Mouse (Mus musculus) gastrocnemius, adult 2 months (tissue): Measurements from ENCODE around the gene Gp9. TPM values are rescaled to one million over a fixed set of nuclear protein-coding genes. Genes with fewer than 3 reads are reported as not detected.
A peak's percentile ranks its signal among the peaks of the same experiment; 100 is the strongest.

Source experiments
- DNase-seq: peaks from one replicate; pipeline ENCODE4 v3.0.0; 2022
- H3K27ac ChIP-seq: fragments of 200-600 bp; 2 replicates; pipeline ENCODE4 v1.8.1; 2022; ENCODE audit warnings: mild to moderate bottlenecking
- H3K4me3 ChIP-seq: fragments of 200-600 bp; 2 replicates; pipeline ENCODE4 v1.8.1; 2022; ENCODE audit warnings: mild to moderate bottlenecking, moderate library complexity
- CTCF ChIP-seq: fragments of 200-600 bp; IDR thresholded peaks from 2 replicates; pipeline ENCODE4 v1.8.1; 2022; ENCODE audit warnings: antibody characterized with exemption, mild to moderate bottlenecking, moderate library complexity
- intact Hi-C: fragments of 180-260 bp; cut with DNase I; formaldehyde crosslinking; loops from one replicate; pipeline ENCODE4 v1.15.1; 2025
- total RNA-seq, 2 experiments: library from RNA; stranded (reverse); gene quantifications; 2 replicates each; pipeline ENCODE4 v1.2.3; 2021

The Gp9 gene
- total RNA-seq, 2 experiments from 2014 or later: not detected

- no peak for DNase-seq
- no peak for TF ChIP-seq CTCF
- no peak overlapping the region for H3K27ac ChIP-seq
- intact Hi-C loops: no loop called here
- H3K4me3 ChIP-seq: no peak overlapping the region
Observed at GRCm38 (mm10) chr6:87740496-87740895, 37.4 kb upstream of the Gp9 start.

- no peak for DNase-seq
- Histone ChIP-seq H3K27ac (no peak overlapping the region), H3K4me3 (no peak overlapping the region)
- TF ChIP-seq CTCF: no peak
- intact Hi-C loops: no loop called here
Observed at GRCm38 (mm10) chr6:87741978-87742377, 35.9 kb upstream of the Gp9 start.

DNA sequence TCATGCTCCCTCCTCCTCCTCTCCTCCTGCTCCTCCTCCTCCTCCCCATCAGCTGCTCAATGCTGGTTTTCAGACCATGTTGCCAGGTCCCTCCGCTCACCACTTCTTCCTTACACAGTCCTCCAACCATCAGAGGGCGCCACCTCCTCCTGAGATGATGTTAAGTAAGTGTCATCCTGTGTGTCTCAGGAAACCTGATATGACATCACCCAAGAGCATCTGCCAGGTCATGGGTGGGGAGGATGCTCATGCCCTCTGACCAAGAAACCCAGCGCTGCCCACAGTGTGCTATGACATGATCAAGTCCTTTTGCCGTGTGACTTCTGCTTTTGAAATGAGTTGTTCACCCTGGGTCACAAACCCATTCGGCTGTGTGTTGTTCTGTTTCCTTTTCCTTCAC is 35.1 kb upstream of the Gp9 start:
- Histone ChIP-seq H3K27ac (peak overlapping the region; percentile 35), H3K4me3 (no peak overlapping the region)
- no peak for TF ChIP-seq CTCF
- intact Hi-C loops: no loop called here
- peak; percentile 44 for DNase-seq

DNA sequence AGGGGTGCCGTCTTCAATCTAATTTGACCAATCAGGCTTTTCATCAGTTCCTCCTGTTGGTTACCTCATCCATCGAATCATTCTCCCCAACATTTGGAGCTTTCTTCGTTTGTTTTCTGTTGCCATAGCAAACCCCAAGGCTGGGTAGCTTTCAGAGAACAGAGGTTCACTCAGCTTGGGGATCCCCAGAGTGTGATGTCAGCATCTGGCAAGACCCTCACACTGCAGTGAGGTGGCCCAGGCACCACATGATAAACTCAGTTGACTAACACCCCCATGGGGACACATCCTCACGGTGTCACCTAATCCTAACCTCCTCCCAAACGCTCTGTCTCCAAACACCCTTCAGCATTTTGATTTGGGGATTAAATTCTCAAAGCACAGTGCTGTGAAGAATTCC is 34.6 kb upstream of the Gp9 start:
- no peak overlapping the region for H3K4me3 ChIP-seq
- DNase-seq: peak; percentile 77
- intact Hi-C loops: no loop called here
- TF ChIP-seq CTCF: no peak
- H3K27ac ChIP-seq: peak overlapping the region; percentile 35; the same call in 1 of the 2 replicates

GRCm38 (mm10) chr6:87744632-87745031 is 33.2 kb upstream of the Gp9 start:
- intact Hi-C loops: no loop called here
- DNase-seq: no peak
- H3K4me3 ChIP-seq: no peak overlapping the region
- H3K27ac ChIP-seq: no peak overlapping the region
- no peak for TF ChIP-seq CTCF

DNA sequence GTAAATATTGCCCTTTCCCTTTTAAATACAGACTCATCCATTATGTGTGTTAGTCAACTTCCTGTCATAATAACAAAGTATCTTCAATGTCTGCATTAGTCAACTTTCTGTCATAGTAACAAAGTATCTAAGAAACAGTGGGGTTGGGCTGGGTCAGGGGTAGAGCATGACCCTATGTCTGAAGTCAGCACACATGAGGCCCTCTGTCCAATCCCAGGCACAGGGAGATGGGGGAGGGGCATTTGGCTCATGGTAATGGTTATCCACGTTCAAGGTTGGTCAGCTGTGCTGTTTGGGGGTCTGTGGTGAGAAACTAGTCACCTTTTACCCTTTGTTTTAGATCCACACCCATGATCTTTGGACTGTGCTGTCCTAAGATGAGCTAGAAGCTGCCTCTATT is 32.6 kb upstream of the Gp9 start:
- peak; percentile 42 for DNase-seq
- Histone ChIP-seq H3K27ac (peak overlapping the region; percentile 25; the same call in 1 of the 2 replicates), H3K4me3 (no peak overlapping the region)
- no peak for TF ChIP-seq CTCF
- intact Hi-C loops: no loop called here

DNA sequence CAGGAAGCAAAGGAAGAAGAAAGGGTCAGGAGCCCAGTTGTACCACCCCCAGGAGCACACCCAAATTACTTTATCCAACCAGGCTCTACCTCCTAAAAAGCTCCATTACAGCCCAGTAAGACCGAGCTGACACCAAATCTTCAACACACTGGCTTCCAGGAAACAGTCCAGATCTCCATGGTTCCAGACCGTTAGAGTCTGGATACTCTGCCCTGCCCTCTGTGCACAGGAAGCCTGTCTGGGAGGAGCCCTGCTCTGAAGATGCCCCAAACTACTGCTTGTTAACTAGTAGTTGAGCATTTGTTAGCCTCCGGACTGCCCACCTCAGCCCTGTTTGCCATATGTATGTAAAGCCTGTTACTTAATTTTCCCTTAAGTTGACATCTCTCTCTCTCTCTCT is 31.8 kb upstream of the Gp9 start:
- peak; percentile 41 for DNase-seq
- Histone ChIP-seq H3K4me3 (no peak overlapping the region), H3K27ac (peak overlapping the region; percentile 31; the same call in 1 of the 2 replicates)
- no peak for TF ChIP-seq CTCF
- intact Hi-C loops: no loop called here

DNA sequence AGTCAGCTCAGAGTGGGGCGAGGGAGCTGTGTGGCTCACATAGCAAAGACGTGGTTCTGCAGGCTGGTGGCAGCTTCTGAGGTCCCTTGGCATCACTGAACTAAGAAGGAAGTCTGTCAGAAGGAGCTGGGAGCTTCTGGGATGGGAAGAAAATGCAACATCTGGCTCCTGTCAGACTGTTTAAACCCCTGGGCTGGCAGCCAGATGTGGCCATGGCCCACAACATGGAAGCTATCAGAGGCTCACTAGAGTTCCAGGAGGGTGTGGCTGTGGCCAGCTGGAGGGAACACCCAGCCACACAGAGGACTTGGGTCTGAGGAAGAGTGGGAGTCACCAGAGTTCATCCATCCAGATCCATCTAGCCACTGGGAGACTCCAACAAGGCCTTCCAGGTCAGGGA is 31.0 kb upstream of the Gp9 start:
- DNase-seq: peak; percentile 78
- Histone ChIP-seq H3K4me3 (no peak overlapping the region), H3K27ac (peak overlapping the region; percentile 48)
- intact Hi-C loops: no loop called here
- TF ChIP-seq CTCF: no peak

GRCm38 (mm10) chr6:87748078-87748477 is 29.8 kb upstream of the Gp9 start:
- intact Hi-C loops: no loop called here
- H3K4me3 ChIP-seq: no peak overlapping the region
- TF ChIP-seq CTCF: no peak
- no peak for DNase-seq
- no peak overlapping the region for H3K27ac ChIP-seq

- Histone ChIP-seq H3K27ac (no peak overlapping the region), H3K4me3 (no peak overlapping the region)
- TF ChIP-seq CTCF: no peak
- no peak for DNase-seq
- intact Hi-C loops: no loop called here
Observed at GRCm38 (mm10) chr6:87748531-87748930, 29.3 kb upstream of the Gp9 start.

GRCm38 (mm10) chr6:87750184-87750910 is 27.5 kb upstream of the Gp9 start:
- Histone ChIP-seq H3K27ac (no peak overlapping the region), H3K4me3 (no peak overlapping the region)
- intact Hi-C loops: no loop called here
- DNase-seq: no peak
- TF ChIP-seq CTCF: no peak

- intact Hi-C loops: no loop called here
- no peak overlapping the region for H3K4me3 ChIP-seq
- H3K27ac ChIP-seq: no peak overlapping the region
- no peak for TF ChIP-seq CTCF
- no peak for DNase-seq
Observed at GRCm38 (mm10) chr6:87751574-87751973, 26.3 kb upstream of the Gp9 start.

DNA sequence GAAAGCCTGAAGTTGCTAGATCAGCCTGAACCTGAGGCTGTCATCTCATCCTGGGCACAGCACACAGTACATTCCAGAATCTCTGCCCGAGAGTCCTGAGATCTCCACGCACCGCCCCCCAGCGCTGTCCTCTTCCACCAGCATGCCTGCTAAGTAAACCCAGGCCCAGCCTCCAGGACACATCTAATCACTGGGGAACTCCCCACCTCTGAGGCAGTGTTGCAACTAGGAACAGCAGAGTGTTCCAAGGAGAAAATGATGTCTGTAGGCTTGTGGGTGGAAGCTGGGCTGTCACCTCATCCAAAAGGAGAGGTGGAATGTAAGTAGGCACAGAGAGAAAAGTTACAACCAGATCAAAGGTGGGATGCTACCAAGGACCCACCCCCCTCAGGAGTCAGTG is 22.7 kb upstream of the Gp9 start:
- intact Hi-C loops: no loop called here
- TF ChIP-seq CTCF: no peak
- H3K4me3 ChIP-seq: no peak overlapping the region
- no peak for DNase-seq
- H3K27ac ChIP-seq: no peak overlapping the region

DNA sequence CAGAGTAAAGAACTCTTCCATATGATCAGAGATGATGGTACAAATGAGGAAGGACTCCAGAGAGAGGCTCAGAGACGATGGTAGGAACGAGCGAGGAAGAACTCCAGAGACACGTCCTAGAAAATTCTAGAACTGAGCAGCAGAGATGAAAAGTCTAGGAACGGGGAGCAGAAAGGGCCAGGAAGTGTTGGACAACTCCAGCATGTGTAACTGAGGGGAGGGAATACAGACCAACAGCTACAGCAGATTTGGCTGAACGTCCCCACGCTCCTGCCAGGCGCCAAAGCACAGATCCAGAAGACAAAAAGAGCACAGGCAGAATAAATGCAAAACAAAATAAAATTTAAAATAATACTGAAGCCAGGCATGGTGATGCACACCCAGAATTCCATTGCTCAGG is 21.0 kb upstream of the Gp9 start:
- intact Hi-C loops: no loop called here
- no peak for DNase-seq
- TF ChIP-seq CTCF: no peak
- no peak overlapping the region for H3K4me3 ChIP-seq
- H3K27ac ChIP-seq: no peak overlapping the region
